Comparison of ENCODE assay signal across 23 mouse cellular contexts in the genomic region with DNA sequence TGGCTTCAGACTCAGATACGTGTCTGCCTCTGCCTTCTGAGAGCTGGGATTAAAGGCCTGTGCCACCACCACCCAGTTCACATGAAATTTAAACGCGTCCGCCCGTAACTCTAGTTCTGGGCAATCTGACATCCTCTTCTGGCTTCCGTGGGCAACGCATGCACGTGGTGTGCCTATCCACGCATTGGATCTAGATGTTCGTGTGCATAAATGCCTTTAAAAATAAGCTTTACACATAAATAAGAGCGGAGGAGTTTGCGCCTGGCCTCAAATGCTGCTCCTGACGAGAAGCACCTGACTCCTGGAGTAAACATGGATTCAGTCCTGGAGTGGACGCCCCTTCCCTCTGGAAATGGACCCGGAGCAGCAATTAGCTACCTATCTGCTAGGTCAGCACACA.
DNase-seq lines count a peak whose midpoint lies in the region; ATAC-seq and TF ChIP-seq lines count a peak whose summit lies in the region.
"Had no signal": no experiment of that assay in that cellular context is flagged by ENCODE, and none has a peak within 500 bp of the region (broad histone marks: within the 10 kb centered on the region; RNA-seq: fewer than 3 reads in every experiment).

No protein-coding gene starts in this region.

- intact Hi-C loops in left cerebral cortex, adult 2 months (cut with DNase I) = no loop called here
- intact Hi-C loops in left cerebral cortex, postnatal 36 days (cut with DNase I) = no loop called here

- no peak overlapping the region for H3K4me3 ChIP-seq in hindbrain, embryonic 12.5 days
- H3K4me3 ChIP-seq in hindbrain, embryonic 11.5 days (ENCODE audit: low read depth, low read length) = no peak overlapping the region
- H3K4me3 ChIP-seq in left cerebral cortex, adult 2 months = no peak overlapping the region
- H3K4me3 ChIP-seq: embryonic facial prominence, embryonic 13.5 days; forebrain, embryonic 12.5 days; heart, adult 2 months; heart, embryonic 15.5 days had no signal

- peaks cover 78% of the 10 kb centered on the region for H3K36me3 ChIP-seq in hindbrain, embryonic 12.5 days
- H3K36me3 ChIP-seq in hindbrain, embryonic 11.5 days (ENCODE audit: control insufficient read depth, insufficient read depth, low read length) = peaks cover 8% of the 10 kb centered on the region; the same call in 1 of the 2 replicates

- ATAC-seq in hindbrain, embryonic 12.5 days (ENCODE audit: low FRiP score) = no peak
- no peak for ATAC-seq in hindbrain, embryonic 11.5 days (ENCODE audit: low FRiP score)
- ATAC-seq: CD4-positive, CD25-positive, alpha-beta regulatory T cell, adult 4 months; forebrain, embryonic 16.5 days; intestine, embryonic 16.5 days; Patski had no signal

- peaks cover 11% of the 10 kb centered on the region; the same call in 1 of the 2 replicates for H3K4me1 ChIP-seq in hindbrain, embryonic 12.5 days
- 0 out of 2 replicates have a peak, but pooled peaks cover 2% of the 10 kb centered on the region for H3K4me1 ChIP-seq in hindbrain, embryonic 11.5 days (replicated peaks; ENCODE audit: control insufficient read depth, insufficient read depth, low read length)

- 0 out of 2 replicates have a peak overlapping the region, but pooled peaks have one; percentile 30 for H3K27ac ChIP-seq in hindbrain, embryonic 12.5 days
- H3K27ac ChIP-seq in hindbrain, embryonic 11.5 days (ENCODE audit: low read depth, low read length) = no peak overlapping the region
- H3K27ac ChIP-seq in left cerebral cortex, adult 2 months = peak overlapping the region; percentile 88; the same call in 1 of the 2 replicates
- H3K27ac ChIP-seq: embryonic facial prominence, embryonic 13.5 days; forebrain, embryonic 12.5 days; heart, adult 2 months; heart, embryonic 15.5 days had no signal

- H3K27me3 ChIP-seq in hindbrain, embryonic 12.5 days = no peaks in the 10 kb centered on the region
- no peaks in the 10 kb centered on the region for H3K27me3 ChIP-seq in hindbrain, embryonic 11.5 days (ENCODE audit: control insufficient read depth, insufficient read depth, low read length)
- H3K27me3 ChIP-seq: embryonic facial prominence, embryonic 13.5 days; heart, embryonic 15.5 days; Patski had no signal

- no peak for TF ChIP-seq CTCF in left cerebral cortex, adult 2 months (IDR thresholded peaks at IDR 0.05)

- 95% methylated on average over 15 of the region's 15 CpGs for WGBS in hindbrain, embryonic 12.5 days
- WGBS in hindbrain, embryonic 11.5 days = 94% methylated on average over 15 of the region's 15 CpGs

- H3K4me2 ChIP-seq in hindbrain, embryonic 12.5 days (replicated peaks) = no peak overlapping the region
- no peak overlapping the region for H3K4me2 ChIP-seq in hindbrain, embryonic 11.5 days (replicated peaks; ENCODE audit: low read depth, low read length)
- H3K4me2 ChIP-seq: embryonic facial prominence, embryonic 13.5 days; forebrain, embryonic 12.5 days; heart, embryonic 11.5 days; heart, embryonic 15.5 days had no signal

- H3K9ac ChIP-seq in hindbrain, embryonic 12.5 days = no peak overlapping the region
- no peak overlapping the region for H3K9ac ChIP-seq in hindbrain, embryonic 11.5 days (ENCODE audit: low read depth, low read length)
- H3K9ac ChIP-seq: embryonic facial prominence, embryonic 13.5 days; forebrain, embryonic 12.5 days; heart, embryonic 15.5 days had no signal

- DNase-seq in hindbrain, embryonic 11.5 days (ENCODE audit: low spot score) = no peak
- no peak for DNase-seq in left cerebral cortex, adult 2 months (ENCODE audit: extremely low spot score in 1 of 2, low spot score in 2 of 2)
- DNase-seq in left cerebral cortex, postnatal 36 days (ENCODE audit: low spot score in 2 of 2) = no peak
- DNase-seq in R1 (ENCODE audit: low read depth, low spot score) = peak; percentile 49
- no peak for DNase-seq in right cerebral cortex, postnatal 4 days
- no peak for DNase-seq in frontal cortex, postnatal 14 days (ENCODE audit: low spot score in 2 of 2)
- DNase-seq: adrenal gland, adult 8-10 months; B cell, adult 2 months; cerebellum, adult 11-12 months; cerebellum, adult 9-10 months; cerebellum, postnatal 25 days; gastrocnemius, postnatal 14 days; heart, adult 2 months; heart, postnatal 14 days had no signal

- H3K9me3 ChIP-seq in hindbrain, embryonic 12.5 days (replicated peaks) = no peaks in the 10 kb centered on the region
- H3K9me3 ChIP-seq in hindbrain, embryonic 11.5 days (ENCODE audit: control insufficient read depth, low read length) = no peaks in the 10 kb centered on the region
- H3K9me3 ChIP-seq: embryonic facial prominence, embryonic 13.5 days; forebrain, embryonic 12.5 days; heart, embryonic 15.5 days had no signal
